Mouse (Mus musculus) limb, embryonic 11.5 days (tissue): ENCODE results near the gene Gna11. TPM values are rescaled to one million over a fixed set of nuclear protein-coding genes. Genes with fewer than 3 reads are reported as not detected.

ENCODE experiments used
- ATAC-seq: fragments of 200-750 bp; cut with Nextera tagmentation; 2 replicates; pipeline ENCODE4 v1.8.0; 2017; ENCODE audit warnings: low read depth; ENCODE audit not compliant: insufficient number of reproducible peaks, low FRiP score, low TSS enrichment
- DNase-seq: peaks from one replicate; pipeline ENCODE4 v3.0.0-alpha.2; 2015; ENCODE audit warnings: low spot score
- H3K27ac ChIP-seq: fragments of 300-500 bp; sonication (generic); replicated peaks from 2 replicates; pipeline ENCODE4 v1.5.1; 2014; ENCODE audit warnings: low read depth, mild to moderate bottlenecking, low read length
- H3K27me3 ChIP-seq: fragments of 300-500 bp; sonication (generic); 2 replicates; pipeline ENCODE4 v1.6.1; 2014; ENCODE audit warnings: mild to moderate bottlenecking, low read length, mixed read lengths; ENCODE audit not compliant: control insufficient read depth, insufficient read depth
- H3K36me3 ChIP-seq: fragments of 300-500 bp; sonication (generic); 2 replicates; pipeline ENCODE4 v1.6.1; 2014; ENCODE audit warnings: mild to moderate bottlenecking, low read length, moderate library complexity, mixed read lengths; ENCODE audit not compliant: control insufficient read depth, insufficient read depth
- H3K4me1 ChIP-seq: fragments of 300-500 bp; sonication (generic); 2 replicates; pipeline ENCODE4 v1.6.1; 2014; ENCODE audit warnings: low read length, mixed read lengths; ENCODE audit not compliant: control insufficient read depth, insufficient read depth
- H3K4me2 ChIP-seq: fragments of 300-500 bp; sonication (generic); 2 replicates; pipeline ENCODE4 v1.6.1; 2014; ENCODE audit warnings: low read depth, mild to moderate bottlenecking, moderate library complexity; ENCODE audit not compliant: severe bottlenecking
- H3K4me3 ChIP-seq: fragments of 300-500 bp; sonication (generic); 2 replicates; pipeline ENCODE4 v1.5.1; 2014; ENCODE audit warnings: low read depth, low read length
- H3K9ac ChIP-seq: fragments of 300-500 bp; sonication (generic); 2 replicates; pipeline ENCODE4 v1.6.1; 2014; ENCODE audit warnings: mild to moderate bottlenecking, low read length
- H3K9me3 ChIP-seq: fragments of 300-500 bp; sonication (generic); 2 replicates; pipeline ENCODE4 v1.6.1; 2016; ENCODE audit warnings: low read length; ENCODE audit not compliant: control insufficient read depth
- WGBS: fragments of 180-500 bp; shearing (Covaris S2); extraction: QIAGEN DNeasy Blood & Tissue Kit; methylation state at CpG from one replicate; pipeline ENCODE4 v1.1.7; 2014; 5-methylcytosine and 5-hydroxymethylcytosine counted together
- polyA plus RNA-seq: library from polyadenylated mRNA; unstranded; fragments of >200 nt; fragmentation: Nextera tagmentation; extraction: Ambion mirVana; gene quantifications from 2 replicates; pipeline ENCODE4 v1.2.1, GENCODE M21; 2014

Gna11 gene
- polyA plus RNA-seq, 1 experiment from 2014 or later: 82.1 TPM

DNA sequence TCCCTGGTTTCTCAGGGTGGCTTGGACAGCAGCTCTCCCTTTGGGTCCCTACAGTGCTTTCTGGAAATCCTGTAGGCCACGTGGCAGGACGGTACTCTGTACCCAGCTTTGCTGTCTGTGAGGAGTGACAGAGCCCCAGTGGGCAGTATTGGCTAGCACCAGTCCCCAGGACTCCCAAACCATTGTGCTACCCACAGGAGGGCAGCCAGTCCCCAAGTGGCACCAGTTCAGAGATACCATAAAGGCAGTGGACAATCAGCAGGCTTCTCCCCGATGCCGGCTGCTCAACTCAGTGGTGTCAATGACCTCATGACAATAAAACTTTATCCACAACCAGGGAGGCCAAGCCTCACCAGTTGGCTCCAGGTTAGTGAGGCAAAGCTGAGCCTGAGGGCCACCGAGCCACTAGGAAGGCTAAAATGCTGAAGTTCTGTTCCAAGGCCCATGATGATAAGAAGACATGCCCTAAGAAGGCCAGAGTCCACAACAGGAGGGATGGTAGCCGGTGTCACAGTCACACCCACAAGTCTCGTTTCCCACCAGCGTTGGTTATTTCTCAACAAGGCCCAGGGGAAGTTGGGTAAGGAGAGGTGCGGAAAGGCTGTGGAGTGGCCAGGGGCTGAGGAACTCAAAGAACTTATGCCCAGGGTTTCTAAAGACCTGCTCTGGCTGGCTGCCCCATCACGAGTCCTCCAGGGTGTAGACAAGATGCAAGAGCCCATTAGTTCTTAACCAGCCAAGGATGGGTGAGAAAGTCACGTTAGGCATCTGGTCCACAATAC, 50.5 kb downstream of the Gna11 start:
- no peak for DNase-seq
- Histone ChIP-seq H3K4me1 (peaks cover 10% of the 10 kb centered on the region), H3K9me3 (no peaks in the 10 kb centered on the region), H3K4me2 (peak overlapping the region; percentile 95; the same call in 1 of the 2 replicates), H3K27me3 (no peaks in the 10 kb centered on the region), H3K9ac (no peak overlapping the region; the same call in 1 of the 2 replicates), H3K4me3 (peak overlapping the region; percentile 86; the same call in 1 of the 2 replicates), H3K36me3 (peaks cover 23% of the 10 kb centered on the region), H3K27ac (no peak overlapping the region)
- WGBS: 87% methylated on average over 11 of the region's 11 CpGs
- no peak for ATAC-seq

- H3K4me3 ChIP-seq: no peak overlapping the region
- DNase-seq (no peak), ATAC-seq (no peak)
- H3K27ac ChIP-seq: no peak overlapping the region
- no peaks in the 10 kb centered on the region for H3K27me3 ChIP-seq
- no peak overlapping the region; the same call in 1 of the 2 replicates for H3K9ac ChIP-seq
- no peak overlapping the region for H3K4me2 ChIP-seq
- no peaks in the 10 kb centered on the region for H3K9me3 ChIP-seq
- peaks cover 10% of the 10 kb centered on the region for H3K4me1 ChIP-seq
- 87% methylated on average over 8 of the region's 8 CpGs for WGBS
- peaks cover 27% of the 10 kb centered on the region for H3K36me3 ChIP-seq
Observed at GRCm38 (mm10) chr10:81493601-81494220, 51.3 kb downstream of the Gna11 start.

- no peak for ATAC-seq
- DNase-seq: no peak
- H3K36me3 ChIP-seq: peaks cover 37% of the 10 kb centered on the region
- no peak overlapping the region for H3K27ac ChIP-seq
- WGBS: 82% methylated on average over 11 of the region's 11 CpGs
- no peak overlapping the region for H3K9ac ChIP-seq
- H3K4me1 ChIP-seq: peaks cover 10% of the 10 kb centered on the region
- no peaks in the 10 kb centered on the region for H3K9me3 ChIP-seq
- H3K27me3 ChIP-seq: no peaks in the 10 kb centered on the region
- H3K4me2 ChIP-seq: no peak overlapping the region
- H3K4me3 ChIP-seq: no peak overlapping the region
Observed at GRCm38 (mm10) chr10:81492606-81493240, 52.3 kb downstream of the Gna11 start.

DNA sequence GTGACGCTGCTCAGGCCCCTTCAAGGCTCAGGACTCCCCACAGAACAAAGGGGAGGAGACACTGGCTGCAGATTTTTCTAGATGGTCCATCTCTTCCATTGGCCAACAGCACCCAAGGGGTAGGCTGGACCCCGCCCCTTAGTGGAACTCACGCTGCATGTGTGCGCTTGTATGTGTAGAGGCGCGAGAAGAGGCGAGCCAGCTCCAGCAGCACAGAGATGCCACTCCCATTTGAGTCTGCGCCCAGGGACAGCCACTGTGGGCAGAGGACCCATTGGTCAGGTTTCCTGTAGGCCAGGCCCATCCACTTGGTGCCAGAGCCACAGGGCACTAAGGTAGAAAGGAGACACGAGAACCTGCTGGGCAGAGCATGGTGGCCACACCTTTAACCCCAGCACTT, 54.0 kb downstream of the Gna11 start:
- H3K9ac ChIP-seq: no peak overlapping the region
- ATAC-seq (no peak), DNase-seq (no peak)
- H3K4me3 ChIP-seq: no peak overlapping the region
- no peak overlapping the region for H3K4me2 ChIP-seq
- H3K27me3 ChIP-seq: no peaks in the 10 kb centered on the region
- H3K36me3 ChIP-seq: peaks cover 47% of the 10 kb centered on the region
- no peaks in the 10 kb centered on the region for H3K9me3 ChIP-seq
- 97% methylated on average over 9 of the region's 9 CpGs for WGBS
- H3K4me1 ChIP-seq: peaks cover 10% of the 10 kb centered on the region
- no peak overlapping the region for H3K27ac ChIP-seq

- Histone ChIP-seq H3K9ac (no peak overlapping the region), H3K4me1 (peaks cover 2% of the 10 kb centered on the region), H3K36me3 (peaks cover 47% of the 10 kb centered on the region), H3K4me3 (no peak overlapping the region), H3K27me3 (no peaks in the 10 kb centered on the region), H3K27ac (no peak overlapping the region), H3K4me2 (no peak overlapping the region), H3K9me3 (no peaks in the 10 kb centered on the region)
- 87% methylated on average over 14 of the region's 14 CpGs for WGBS
- ATAC-seq (no peak), DNase-seq (no peak)
Observed at GRCm38 (mm10) chr10:81489941-81490340, 55.0 kb downstream of the Gna11 start.

GRCm38 (mm10) chr10:81488081-81488480, 56.9 kb downstream of the Gna11 start:
- Histone ChIP-seq H3K4me2 (no peak overlapping the region), H3K9me3 (no peaks in the 10 kb centered on the region), H3K36me3 (peaks cover 47% of the 10 kb centered on the region), H3K27me3 (no peaks in the 10 kb centered on the region), H3K4me1 (no peaks in the 10 kb centered on the region), H3K27ac (no peak overlapping the region), H3K9ac (no peak overlapping the region), H3K4me3 (no peak overlapping the region)
- DNase-seq (no peak), ATAC-seq (no peak)
- 86% methylated on average over 11 of the region's 11 CpGs for WGBS

GRCm38 (mm10) chr10:81486496-81486895, 58.5 kb downstream of the Gna11 start:
- Histone ChIP-seq H3K9ac (no peak overlapping the region), H3K27me3 (peaks cover 11% of the 10 kb centered on the region), H3K36me3 (peaks cover 40% of the 10 kb centered on the region), H3K4me3 (no peak overlapping the region), H3K4me1 (no peaks in the 10 kb centered on the region), H3K9me3 (no peaks in the 10 kb centered on the region), H3K4me2 (no peak overlapping the region), H3K27ac (no peak overlapping the region)
- no peak for DNase-seq
- WGBS: 85% methylated on average over 10 of the region's 10 CpGs
- ATAC-seq: no peak

GRCm38 (mm10) chr10:81485479-81486018, 59.4 kb downstream of the Gna11 start:
- peaks cover 21% of the 10 kb centered on the region for H3K27me3 ChIP-seq
- WGBS: 75% methylated on average over 7 of the region's 7 CpGs
- no peak for DNase-seq

More at GRCm38 (mm10) chr10:81485479-81486018, 59.4 kb downstream of the Gna11 start:
- Histone ChIP-seq H3K4me2 (no peak overlapping the region), H3K9me3 (no peaks in the 10 kb centered on the region), H3K9ac (no peak overlapping the region), H3K36me3 (peaks cover 32% of the 10 kb centered on the region), H3K4me1 (no peaks in the 10 kb centered on the region), H3K27ac (no peak overlapping the region), H3K4me3 (no peak overlapping the region)
- ATAC-seq: no peak
